Mouse (Mus musculus) spleen, adult 2 months (tissue): ENCODE data around the gene Auts2. TPM values are rescaled to one million over a fixed set of nuclear protein-coding genes. Genes with fewer than 3 reads are reported as not detected.

Experiments used
- DNase-seq, 2 experiments: peaks; one replicate each; pipeline versions ENCODE4 v3.0.0 to v3.0.0-alpha.2; 2012 to 2021; ENCODE audit warnings: low spot score in 2 of 2, low read depth in 1 of 2
- H3K27ac ChIP-seq: fragments of 200-500 bp; 2 replicates; pipeline ENCODE4 v1.5.1; 2012; ENCODE audit warnings: low read length, inconsistent platforms; ENCODE audit not compliant: insufficient read depth
- H3K27me3 ChIP-seq: fragments of 200-500 bp; 2 replicates; pipeline ENCODE4 v1.6.1; 2012; ENCODE audit warnings: mild to moderate bottlenecking, moderate library complexity, low read length, inconsistent platforms; ENCODE audit not compliant: control insufficient read depth, insufficient read depth
- H3K36me3 ChIP-seq: fragments of 200-500 bp; 2 replicates; pipeline ENCODE4 v1.6.1; 2012; ENCODE audit warnings: mild to moderate bottlenecking, low read length, inconsistent platforms; ENCODE audit not compliant: control insufficient read depth, insufficient read depth
- H3K4me1 ChIP-seq: fragments of 200-500 bp; 2 replicates; pipeline ENCODE4 v1.6.1; 2011; ENCODE audit warnings: inconsistent platforms; ENCODE audit not compliant: control insufficient read depth, insufficient read depth, insufficient read length
- H3K4me3 ChIP-seq: fragments of 200-500 bp; 2 replicates; pipeline ENCODE4 v1.5.1; 2011; ENCODE audit warnings: mild to moderate bottlenecking, inconsistent platforms; ENCODE audit not compliant: insufficient read depth, insufficient read length; ENCODE audit errors: extremely low read depth
- CTCF ChIP-seq: fragments of 200-500 bp; IDR thresholded peaks from 2 replicates; pipeline ENCODE4 v1.5.1; 2011; ENCODE audit warnings: mild to moderate bottlenecking, inconsistent platforms; ENCODE audit not compliant: insufficient read depth, insufficient read length, insufficient replicate concordance; ENCODE audit errors: extremely low read depth
- POLR2A ChIP-seq: fragments of 200-500 bp; IDR thresholded peaks from 2 replicates; pipeline ENCODE4 v1.6.1; 2011; ENCODE audit warnings: low read depth, low read length, inconsistent platforms
- WGBS: fragments of 180-500 bp; shearing (Covaris S2); methylation state at CpG from one replicate; pipeline ENCODE4 v1.1.7; 2018; 5-methylcytosine and 5-hydroxymethylcytosine counted together
- polyA plus RNA-seq: library from polyadenylated mRNA; depleted of rRNA; stranded (reverse); fragments of >200 nt; gene quantifications from 2 replicates; pipeline ENCODE4 v1.2.3, GENCODE M21; 2012

Auts2 gene
- polyA plus RNA-seq, 1 experiment, result 1.3 TPM

DNA sequence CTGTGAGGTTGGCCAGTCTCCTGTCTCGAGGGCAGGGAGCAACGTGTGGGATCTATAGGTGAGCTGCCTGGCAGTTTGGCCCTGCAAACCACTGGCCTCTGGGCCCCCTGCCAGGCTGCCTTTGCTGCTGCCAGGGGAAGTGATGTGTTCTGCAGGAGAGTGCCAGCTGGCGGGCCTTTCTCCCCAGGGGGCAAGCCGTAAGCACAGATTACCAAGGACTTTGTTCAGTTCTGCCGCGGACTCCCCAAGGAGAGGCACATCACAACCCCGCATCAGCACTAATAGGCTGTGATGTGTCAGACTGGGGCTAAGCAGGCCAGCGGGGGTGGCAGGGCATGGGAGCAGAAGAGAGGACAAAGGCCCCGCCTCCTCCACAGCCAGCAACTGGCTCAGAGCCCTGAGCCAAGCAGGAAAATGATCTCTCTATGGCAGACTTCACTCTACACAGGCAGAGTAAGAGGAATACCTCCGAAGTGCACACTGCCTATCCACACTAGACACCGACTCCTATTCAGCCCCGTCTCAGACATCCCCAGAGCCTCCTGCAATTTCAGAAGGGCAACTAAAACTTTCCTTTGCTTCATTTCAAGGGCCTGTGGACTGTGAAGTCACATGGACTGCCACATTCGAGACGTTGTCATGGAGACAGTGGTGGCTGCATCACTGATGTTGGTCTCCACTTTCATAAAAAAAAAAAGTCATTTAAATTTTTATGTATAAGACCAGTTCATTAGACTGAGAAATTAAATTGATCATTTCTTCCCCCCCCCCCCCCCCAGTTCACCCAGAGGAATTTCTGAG, 942.6 kb downstream of the Auts2 start:
- DNase-seq, result no peak
- no peak overlapping the region for H3K4me3 ChIP-seq
- no peaks in the 10 kb centered on the region for H3K27me3 ChIP-seq
- no peaks in the 10 kb centered on the region for H3K36me3 ChIP-seq
- H3K4me1 ChIP-seq, result no peaks in the 10 kb centered on the region
- 29% methylated on average over 14 of the region's 14 CpGs for WGBS
- TF ChIP-seq POLR2A (no peak), CTCF (no peak)
- no peak overlapping the region for H3K27ac ChIP-seq

DNA sequence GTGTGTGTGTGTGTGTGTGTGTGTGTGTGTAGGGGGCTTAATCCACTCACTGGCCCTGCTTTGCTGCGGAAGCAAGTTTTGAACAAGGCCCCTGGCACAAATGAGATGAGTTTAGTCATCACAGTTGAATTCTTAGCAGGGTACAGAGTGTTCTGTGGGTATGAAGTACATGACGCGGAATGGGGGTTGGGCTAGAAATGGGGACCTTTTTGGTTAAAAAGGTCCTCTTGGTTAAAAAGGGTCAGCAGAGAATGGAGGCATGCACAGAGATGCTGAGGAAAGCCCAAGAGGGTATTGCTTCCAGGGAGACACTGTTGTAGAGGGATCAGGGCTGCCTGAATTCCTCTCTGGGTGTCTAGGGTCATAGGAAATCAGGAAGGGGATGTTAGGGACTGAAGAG, 945.6 kb downstream of the Auts2 start:
- Histone ChIP-seq H3K36me3 (no peaks in the 10 kb centered on the region), H3K27me3 (no peaks in the 10 kb centered on the region), H3K27ac (no peak overlapping the region), H3K4me3 (no peak overlapping the region), H3K4me1 (no peaks in the 10 kb centered on the region)
- WGBS, result 90% methylated on average over 3 of the region's 3 CpGs
- no peak for DNase-seq
- TF ChIP-seq CTCF (no peak), POLR2A (no peak)

DNA sequence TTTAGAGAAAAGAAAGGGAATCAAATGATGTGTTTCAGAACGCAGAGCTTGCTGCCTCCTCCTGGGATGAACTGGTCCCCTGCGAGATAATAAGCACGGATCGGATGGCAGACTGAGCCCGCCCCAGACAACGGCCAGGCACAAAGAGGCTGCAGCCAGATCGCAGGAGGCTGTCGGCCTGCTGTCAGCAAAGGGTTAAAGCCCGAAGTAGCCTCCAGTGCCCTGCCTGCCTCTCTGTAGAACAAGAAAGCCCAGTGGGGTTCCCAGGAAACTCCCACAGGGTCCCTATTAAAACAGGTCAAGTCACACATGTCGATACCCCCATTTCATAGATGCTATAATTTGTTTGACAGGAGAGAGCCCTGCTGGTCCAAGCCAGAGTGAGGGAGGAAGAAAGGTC, 946.6 kb downstream of the Auts2 start:
- TF ChIP-seq CTCF (no peak), POLR2A (no peak)

DNA sequence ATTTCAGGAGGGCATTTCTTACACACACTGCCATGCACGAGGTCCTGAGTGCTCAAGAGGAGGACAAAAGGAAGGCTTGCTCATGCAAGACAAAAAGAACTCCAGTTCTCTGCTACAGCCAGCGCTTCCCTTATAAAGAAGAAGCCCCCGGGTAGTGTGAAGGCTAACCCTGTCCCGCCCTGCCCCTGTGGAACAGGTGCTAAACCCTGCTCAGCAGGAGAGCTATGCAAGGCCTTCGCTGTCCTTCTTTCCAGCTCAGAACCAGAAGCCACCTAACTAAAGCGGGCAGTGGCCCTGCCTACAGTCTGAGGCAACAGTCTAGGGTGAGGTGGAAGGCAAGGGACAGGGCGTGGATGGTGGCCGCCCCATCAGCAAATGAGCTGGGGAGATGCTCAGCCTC, 947.4 kb downstream of the Auts2 start:
- no peak overlapping the region for H3K27ac ChIP-seq
- 71% methylated on average over 8 of the region's 8 CpGs for WGBS
- H3K27me3 ChIP-seq, result no peaks in the 10 kb centered on the region
- no peaks in the 10 kb centered on the region for H3K4me1 ChIP-seq
- TF ChIP-seq POLR2A (no peak), CTCF (no peak)
- no peak for DNase-seq
- no peak overlapping the region for H3K4me3 ChIP-seq
- H3K36me3 ChIP-seq, result no peaks in the 10 kb centered on the region

More for the DNA sequence above, 946.6 kb downstream of the Auts2 start:
- DNase-seq, result no peak
- Histone ChIP-seq H3K27ac (no peak overlapping the region), H3K4me3 (no peak overlapping the region), H3K27me3 (no peaks in the 10 kb centered on the region), H3K36me3 (no peaks in the 10 kb centered on the region), H3K4me1 (no peaks in the 10 kb centered on the region)
- 41% methylated on average over 10 of the region's 10 CpGs for WGBS

DNA sequence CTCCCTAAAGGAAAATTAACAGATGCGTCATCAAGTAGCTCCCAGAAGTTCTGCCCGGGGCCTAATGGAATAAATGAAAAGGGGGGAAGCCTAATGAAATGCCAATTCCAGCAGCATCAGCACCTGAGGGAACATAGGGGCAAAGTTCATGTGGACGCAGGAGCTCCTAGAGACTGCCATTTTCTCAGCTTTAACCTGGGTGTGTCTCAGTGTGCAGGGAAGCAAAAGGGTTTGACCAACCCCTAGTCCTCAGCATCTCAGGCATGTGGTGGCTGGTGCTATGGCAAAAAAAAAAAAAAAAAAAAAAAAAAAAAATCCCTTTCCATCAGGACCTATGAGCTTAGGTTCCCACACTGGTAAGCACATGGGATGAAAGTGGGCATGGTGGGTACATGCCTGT, 948.5 kb downstream of the Auts2 start:
- TF ChIP-seq POLR2A, result no peak
- no peak for TF ChIP-seq CTCF
- WGBS, result 91% methylated on average over 3 of the region's 3 CpGs
- Histone ChIP-seq H3K27me3 (no peaks in the 10 kb centered on the region), H3K4me3 (no peak overlapping the region), H3K4me1 (no peaks in the 10 kb centered on the region), H3K27ac (no peak overlapping the region), H3K36me3 (no peaks in the 10 kb centered on the region)
- DNase-seq, result no peak

DNA sequence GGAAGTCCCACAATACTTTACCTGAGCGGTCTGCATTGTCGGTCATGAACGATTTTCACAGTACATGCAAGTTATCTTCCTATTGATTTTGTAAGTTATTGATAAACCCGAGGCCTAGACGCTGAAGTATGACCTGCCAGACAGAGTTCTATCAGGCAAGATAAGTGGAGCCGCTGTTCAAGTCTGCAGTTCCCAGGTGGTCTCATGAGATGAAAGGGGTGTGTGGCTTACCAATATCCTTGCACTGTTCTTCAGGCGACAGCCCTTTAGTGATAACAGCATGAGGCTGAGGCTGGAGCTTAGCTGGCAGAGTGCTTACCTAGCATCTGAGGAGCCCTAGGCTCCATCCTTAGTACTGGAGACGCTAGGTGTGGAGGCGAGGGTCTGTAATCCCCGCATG, 949.9 kb downstream of the Auts2 start:
- Histone ChIP-seq H3K27me3 (no peaks in the 10 kb centered on the region), H3K4me3 (no peak overlapping the region), H3K36me3 (no peaks in the 10 kb centered on the region), H3K27ac (no peak overlapping the region), H3K4me1 (no peaks in the 10 kb centered on the region)
- WGBS, result 92% methylated on average over 10 of the region's 10 CpGs
- DNase-seq, result no peak
- TF ChIP-seq POLR2A (no peak), CTCF (no peak)

DNA sequence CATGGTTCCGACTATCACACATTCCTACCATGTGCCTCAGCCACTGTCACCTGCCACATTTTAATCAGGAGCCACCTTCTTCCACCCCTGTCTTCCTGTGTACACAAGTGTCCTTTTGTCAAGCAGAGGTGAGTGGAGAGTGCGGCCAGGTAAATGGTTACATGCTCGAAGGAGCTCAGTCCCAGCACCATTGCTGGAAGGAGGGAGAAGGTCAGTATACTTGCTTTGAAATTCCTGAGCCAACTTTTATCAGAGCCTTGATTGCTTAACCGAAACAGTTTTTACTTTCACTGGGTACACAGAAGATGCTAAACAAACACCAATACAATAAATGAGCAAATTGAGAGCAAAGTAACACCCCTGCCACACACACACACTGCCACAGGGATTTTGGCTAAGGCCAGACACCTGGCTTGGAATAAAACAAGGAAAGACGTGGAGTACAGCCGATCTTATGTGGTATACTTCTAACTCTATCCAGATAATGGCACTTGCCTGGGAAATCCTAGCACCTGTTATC, 953.1 kb downstream of the Auts2 start:
- H3K4me3 ChIP-seq, result no peak overlapping the region
- 94% methylated on average over 6 of the region's 6 CpGs for WGBS
- TF ChIP-seq POLR2A, result no peak
- TF ChIP-seq CTCF, result no peak
- H3K36me3 ChIP-seq, result no peaks in the 10 kb centered on the region
- no peak overlapping the region for H3K27ac ChIP-seq
- no peaks in the 10 kb centered on the region for H3K4me1 ChIP-seq
- H3K27me3 ChIP-seq, result no peaks in the 10 kb centered on the region
- no peak for DNase-seq
